Mouse (Mus musculus) cerebellum, postnatal 36 days (tissue): ENCODE measurements around the gene Chrne.

ENCODE experiments used
- DNase-seq, 2 experiments: peaks; one replicate each; pipeline ENCODE4 v3.0.0; 2021 to 2022; ENCODE audit warnings: mixed read lengths in 2 of 2

The Chrne gene

DNA sequence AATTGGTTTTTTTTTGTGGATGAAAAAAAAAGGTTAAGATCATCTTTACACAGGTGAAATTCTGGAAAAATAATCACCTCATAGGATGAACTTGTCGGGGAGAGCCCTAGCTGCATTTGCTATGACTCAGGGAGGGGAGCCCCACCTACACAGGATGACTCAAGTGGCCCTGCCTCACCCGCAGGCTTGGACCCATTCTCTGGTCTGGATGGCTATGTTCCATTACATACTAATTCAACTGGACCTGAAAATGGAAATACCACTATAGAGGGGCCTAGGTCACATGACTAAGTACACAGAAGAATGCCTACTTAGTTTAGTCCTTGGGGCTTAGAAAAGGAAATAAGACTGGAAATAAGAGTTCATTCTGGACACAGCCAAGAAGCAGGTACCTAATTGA lies 32.4 kb upstream of the Chrne start:
- no peak for DNase-seq

DNA sequence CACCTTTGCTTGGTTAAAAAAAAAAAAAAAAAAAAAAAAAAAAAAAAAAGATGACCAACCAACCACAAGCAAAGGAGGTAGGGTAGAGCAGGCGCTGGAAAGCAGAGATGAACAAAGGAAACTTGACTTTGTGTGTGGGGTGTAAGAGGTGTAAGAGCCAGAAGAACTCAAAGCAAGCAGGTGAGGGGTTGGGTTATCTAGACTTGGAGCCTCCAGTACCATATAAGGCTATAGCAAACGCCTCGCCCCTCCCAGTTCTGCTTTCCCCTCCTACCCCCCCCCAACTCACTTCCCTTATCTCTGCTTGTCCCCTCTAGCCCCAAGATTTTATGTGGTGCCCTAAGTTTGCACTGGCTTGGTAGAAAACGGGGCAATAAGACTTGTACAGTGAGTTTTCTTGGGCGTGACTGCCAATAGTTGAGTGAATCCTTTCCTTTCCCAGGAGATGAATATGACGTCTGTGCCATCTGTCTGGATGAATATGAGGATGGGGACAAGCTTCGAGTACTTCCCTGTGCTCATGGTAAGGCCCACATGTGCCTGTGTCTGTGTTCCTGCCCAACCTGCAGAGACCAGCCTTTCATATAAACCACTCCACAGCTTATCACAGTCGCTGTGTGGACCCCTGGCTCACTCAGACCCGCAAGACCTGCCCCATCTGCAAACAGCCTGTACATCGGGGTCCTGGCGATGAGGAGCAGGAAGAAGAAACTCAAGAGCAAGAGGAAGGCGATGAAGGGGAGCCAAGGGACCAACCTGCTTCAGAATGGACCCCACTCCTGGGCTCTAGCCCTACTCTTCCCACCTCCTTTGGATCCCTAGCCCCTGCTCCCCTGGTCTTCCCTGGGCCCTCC lies 31.5 kb upstream of the Chrne start:
- DNase-seq: no peak

DNA sequence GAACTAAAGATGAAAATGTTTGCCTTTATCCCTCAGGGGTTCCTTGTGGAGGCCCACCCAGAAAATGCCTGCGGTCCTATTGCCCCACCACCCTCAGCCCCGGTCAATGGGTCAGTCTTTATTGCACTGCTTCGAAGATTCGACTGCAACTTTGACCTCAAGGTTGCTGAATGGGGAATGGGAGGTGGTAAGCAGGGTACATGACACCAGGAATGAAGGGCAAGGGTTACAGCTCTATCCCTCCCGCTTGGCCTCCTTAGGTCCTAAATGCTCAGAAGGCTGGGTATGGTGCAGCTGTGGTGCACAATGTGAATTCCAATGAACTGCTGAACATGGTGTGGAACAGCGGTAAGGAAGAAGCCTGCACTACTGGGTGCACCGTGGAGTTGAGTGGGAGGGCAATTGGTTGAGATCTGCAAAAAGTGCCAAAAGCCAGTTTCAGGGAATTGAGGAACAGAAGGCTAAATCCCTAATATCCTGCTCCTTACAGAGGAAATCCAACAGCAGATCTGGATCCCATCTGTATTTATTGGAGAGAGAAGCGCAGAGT lies 30.2 kb upstream of the Chrne start:
- no peak for DNase-seq

DNA sequence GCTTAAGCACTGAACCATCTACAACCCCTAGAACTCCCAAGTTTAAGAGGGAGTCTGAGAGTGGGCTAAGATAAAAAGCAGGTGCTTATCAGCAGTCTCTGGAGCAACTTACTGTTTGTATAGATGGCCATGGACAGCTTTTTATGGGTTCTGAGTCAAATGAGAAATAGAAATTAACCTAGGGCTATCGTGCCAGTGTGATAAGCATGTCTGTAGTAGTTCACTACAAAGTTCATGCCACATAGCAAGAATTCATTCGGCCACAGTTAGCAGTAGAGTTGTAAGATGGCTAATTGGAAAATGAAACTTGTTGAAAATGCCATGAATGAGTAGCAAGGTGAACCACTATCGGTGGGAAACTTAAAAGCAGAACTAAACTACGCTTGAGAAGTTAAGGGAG lies 29.5 kb upstream of the Chrne start:
- no peak for DNase-seq

DNA sequence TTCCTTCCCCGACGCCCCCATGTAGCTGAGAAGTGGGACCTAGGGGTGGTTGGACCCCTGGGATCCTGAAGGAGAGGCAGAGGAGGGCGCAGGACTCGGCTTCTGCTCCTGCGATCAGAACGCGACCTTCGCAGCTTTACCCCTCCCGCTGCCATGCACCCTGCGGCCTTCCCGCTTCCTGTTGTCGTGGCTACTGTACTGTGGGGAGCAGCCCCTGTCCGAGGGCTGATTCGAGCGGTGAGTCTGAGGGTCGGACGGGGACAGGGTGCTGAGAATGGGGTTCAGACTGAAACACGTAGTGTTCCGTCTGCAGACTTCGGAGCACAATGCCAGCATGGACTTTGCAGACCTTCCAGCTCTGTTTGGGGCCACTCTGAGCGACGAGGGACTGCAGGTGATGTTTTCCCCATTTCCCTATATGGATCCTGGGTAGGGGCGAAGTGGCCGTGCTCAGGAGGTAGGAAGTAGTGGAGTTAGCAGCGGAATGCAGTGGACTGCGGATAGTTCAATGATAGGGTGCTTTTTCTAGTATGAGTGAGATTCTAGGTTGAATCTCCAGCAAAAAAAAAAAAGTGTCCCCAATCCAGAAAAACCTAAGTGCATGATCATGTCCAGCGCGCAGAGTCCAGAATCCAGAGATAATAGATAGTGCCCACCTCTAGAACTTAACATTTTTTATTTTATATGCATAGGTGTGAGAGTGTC lies 28.9 kb upstream of the Chrne start:
- peak in 1 of 2 experiments; percentile 28 for DNase-seq

DNA sequence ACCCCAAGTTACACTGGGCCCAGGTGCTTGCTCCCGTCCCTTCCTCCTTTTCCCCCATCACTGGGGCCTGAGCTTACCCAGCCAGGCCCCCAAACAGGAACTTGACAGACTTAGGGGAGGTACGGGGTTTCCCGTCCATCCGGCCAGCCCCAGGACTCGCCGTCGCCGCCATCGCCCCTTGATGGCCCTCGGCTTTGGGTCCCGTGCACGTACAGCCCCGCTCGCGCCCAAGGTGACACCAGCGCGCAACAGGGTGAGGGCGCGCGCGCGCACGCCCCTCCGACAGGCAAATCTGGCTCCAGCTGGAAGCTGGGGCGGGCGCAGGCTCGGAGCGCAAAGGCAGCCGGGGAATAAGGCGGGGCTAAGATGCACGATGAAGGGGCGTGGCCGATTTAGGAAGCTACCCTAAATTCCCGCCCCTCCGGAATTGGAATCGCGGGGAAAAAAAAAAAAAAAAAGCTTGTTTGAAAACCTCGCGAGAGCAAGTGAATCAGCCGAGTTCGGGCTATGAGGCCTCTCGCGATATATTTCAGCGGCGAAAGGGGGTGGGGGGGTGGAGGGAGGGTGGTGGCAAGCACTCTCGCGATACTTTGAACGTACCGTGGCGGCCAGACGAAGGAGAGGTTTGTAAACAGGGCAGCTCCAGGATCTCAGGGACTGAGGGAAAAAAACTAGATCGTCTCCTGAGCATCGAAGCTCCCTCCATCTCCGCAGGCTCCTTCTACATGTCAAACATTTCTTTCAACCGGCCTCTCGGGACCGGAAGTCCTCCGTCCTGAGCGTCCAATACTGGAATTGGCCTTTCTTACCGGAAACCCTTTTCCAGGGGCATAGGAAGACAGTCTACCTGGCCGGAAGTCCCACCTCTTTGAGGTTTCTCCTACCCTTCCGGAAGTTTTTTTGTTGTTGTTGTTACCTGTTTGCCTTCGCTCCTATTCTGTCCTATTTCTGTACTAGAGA lies 28.0 kb upstream of the Chrne start, which contains the start of the genes Rnf167 and Slc25a11:
Gene Rnf167, plus strand, starts transcription at position 545 of the 960 bp plus-strand sequence.
Gene Slc25a11, minus strand, starts transcription at position 789 of the 960 bp plus-strand sequence.
- DNase-seq: peak; percentile 96

DNA sequence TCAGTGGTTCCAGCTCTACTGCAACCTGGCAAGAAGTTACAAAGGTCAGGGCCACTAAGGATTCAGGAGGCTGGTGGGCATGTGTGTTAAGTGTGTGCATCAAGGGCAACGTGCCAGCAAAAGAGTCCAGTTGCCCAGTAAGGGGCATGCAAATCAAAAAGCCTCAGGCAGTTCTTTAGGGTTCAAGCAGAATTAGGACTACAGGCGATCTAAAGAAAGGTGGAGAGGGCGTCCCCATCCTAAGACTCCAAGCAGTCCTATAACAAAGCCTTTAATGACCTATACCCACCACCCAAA lies 27.2 kb upstream of the Chrne start:
- DNase-seq: no peak

DNA sequence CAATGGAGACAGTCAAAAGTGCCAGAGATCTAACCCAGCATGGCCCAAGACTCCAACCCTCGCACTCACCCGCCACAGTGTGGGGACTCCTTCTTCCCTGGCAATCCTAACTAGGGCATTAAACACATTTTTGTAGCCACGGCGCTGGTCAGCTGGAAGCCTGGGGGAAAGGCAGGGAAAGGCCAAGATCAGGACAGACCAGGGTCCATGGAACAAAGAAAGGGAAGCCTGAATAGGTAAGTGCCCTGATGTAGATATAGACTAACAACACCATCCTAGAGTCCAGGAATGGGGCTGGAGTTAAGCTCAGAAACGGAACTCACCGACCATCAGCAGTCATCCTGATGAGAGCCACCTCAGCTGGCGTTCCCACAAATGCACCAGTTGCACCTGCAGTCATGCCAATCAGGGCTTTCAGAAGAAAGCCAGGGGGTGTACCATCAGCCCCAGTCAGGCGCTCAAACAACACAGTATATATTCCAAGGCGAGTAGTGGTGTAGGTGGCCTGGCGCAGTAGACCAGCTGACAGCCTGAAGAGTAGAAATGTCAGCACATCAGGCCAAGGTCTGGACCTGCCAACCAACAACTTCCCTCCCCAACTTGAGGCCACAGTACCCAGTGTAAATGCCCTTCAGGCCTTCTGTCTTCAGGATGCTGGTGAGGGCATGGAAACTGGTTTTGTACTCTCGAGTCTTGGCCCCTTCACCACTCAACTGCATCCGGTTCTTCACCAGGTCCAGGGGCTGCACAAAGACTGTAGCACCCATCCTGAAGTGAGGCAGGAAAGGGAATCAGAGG lies 26.6 kb upstream of the Chrne start:
- no peak for DNase-seq

DNA sequence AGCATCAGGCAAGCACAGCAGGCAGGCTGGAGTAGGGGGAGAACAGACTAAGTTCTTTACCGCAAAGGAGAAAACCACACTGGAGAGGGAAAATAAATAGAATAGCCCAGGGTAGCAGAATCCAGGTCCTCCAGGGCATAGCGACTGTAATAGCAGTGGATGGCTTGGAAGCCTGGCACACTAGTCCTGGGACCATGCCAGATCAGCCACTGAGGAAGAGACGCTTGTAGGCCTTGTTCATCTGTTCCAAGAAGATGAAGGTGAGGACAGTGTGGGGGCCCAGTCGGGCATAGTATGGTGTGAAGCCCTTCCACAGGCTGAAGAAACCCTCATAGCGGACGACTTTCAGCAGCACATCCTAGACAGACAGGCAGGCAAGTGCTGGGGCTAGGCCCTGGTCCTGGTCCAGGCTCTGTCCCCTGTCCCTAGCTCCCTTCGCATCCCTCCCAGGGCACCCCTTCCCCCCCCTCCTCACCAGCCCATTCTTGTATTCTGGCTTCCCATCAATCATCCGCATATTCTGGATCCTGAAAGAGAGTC lies 25.6 kb upstream of the Chrne start:
- no peak for DNase-seq

DNA sequence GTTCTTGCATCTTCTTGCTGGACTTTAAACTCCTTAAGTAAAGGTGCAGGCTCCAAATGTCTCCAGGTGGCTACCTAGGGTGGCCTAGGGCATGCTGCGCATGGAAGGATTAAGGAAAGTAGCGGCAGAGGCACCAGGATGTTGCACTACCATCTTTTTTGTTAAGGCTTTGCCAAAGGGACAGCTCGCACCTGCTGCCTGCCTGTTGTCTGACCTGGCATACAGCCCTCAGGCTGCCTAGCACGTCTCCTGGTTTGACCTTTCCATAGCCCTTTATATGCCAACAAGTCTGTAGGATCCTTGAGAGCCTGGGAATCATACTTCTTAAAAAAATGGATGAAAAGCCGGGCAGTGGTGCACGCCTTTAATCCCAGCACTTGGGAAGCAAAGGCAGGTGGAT lies 24.0 kb upstream of the Chrne start:
- no peak for DNase-seq

DNA sequence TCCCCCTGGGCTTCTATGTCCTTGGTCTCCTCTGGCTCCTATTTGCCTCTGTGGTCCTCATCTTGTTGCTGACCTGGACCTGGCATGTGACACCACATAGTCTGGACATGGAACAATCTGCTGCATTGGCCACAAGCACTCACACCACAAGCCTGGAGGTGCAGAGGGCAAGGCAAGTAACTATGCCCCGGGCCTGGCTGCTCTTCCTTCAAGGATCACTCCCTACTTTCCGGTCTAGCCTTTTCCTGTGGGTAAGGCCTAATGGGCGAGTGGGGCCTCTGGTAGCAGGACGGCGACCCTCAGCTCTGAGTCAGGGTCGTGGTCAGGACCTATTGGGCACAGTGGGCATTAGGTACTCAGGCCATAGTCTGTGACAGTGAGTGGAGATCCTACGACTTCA lies 22.2 kb upstream of the Chrne start:
- no peak for DNase-seq

DNA sequence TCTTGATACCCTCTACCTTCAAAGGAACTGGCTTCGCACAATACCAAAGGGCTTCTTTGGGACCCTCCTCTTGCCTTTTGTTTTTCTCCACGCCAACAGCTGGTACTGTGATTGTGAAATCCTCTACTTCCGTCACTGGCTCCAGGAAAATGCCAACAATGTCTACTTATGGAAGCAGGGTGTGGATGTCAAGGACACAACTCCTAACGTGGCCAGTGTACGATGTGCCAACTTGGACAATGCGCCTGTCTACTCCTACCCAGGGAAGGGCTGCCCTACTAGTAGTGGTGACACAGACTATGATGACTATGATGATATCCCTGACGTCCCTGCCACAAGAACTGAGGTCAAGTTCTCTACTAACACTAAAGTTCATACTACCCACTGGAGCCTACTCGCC lies 21.0 kb upstream of the Chrne start:
- DNase-seq: no peak

DNA sequence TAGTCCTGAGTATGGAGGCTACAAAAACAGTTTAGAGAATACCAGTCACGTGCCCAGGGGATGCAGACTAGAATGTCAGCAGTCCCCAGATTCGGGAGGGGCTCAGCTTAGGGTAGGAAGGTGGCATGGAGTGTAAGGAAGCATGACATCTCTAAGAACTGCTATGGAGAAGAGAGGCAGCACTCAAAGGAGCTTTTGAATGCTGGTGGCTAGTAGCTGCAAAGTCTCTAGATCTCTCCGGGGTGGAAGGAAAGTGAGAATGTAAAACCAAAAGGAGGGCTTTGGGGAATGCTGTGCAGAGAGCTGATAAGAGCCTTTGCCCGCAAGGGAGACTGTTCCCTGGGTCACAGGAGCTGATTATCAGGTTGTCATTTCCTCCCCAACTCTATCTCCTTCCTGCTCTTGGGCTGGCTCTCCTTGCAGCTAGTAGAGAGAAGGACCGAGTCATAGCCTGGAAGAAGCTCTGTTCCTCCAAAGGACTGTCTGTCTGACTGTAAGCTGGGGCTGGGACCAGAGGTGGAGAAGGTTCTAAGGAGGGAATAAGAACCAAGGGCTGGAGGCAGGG lies 19.8 kb upstream of the Chrne start, which contains the start of gene Gp1ba:
Gene Gp1ba, plus strand, starts transcription at position 409 of the 565 bp plus-strand sequence.
- DNase-seq: no peak

DNA sequence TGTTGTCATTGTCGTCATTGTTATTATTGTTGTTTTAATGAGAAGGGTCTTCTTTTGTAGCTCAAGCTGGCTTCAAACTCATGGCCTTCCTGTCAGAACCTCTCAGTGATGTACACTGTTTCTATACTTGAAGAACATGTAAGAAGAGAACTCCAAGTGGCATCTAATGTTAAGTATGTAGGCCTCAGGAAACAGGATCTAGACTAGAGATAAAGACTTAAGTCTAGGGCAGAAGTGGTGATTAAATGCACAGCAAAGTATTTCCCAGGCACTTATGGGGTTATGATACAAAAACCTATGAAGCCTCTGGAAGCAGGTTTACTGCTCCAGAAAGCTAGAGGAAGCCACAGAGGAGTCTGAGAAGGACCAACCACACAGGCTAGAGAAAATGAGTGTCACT lies 19.3 kb upstream of the Chrne start:
- no peak for DNase-seq

DNA sequence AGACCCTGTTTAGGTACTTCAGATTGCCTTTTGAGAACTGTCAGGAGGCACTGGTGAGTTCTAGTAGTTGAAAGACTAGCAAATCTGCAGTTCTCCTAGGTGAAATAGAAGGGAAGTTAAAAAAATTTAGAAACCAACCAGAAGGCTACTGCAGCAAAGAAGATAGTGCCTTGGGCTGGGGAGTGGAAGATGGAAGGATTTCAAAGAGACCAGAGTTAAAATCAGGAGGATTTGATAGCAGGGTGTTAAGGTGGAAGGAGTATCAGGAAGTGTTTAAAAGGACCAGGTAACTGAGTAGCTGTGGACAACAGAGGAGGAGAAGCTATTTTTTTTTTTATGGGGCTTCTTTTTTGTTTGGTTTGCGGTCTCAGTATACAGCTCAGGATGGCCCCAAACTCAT lies 18.7 kb upstream of the Chrne start:
- no peak for DNase-seq

DNA sequence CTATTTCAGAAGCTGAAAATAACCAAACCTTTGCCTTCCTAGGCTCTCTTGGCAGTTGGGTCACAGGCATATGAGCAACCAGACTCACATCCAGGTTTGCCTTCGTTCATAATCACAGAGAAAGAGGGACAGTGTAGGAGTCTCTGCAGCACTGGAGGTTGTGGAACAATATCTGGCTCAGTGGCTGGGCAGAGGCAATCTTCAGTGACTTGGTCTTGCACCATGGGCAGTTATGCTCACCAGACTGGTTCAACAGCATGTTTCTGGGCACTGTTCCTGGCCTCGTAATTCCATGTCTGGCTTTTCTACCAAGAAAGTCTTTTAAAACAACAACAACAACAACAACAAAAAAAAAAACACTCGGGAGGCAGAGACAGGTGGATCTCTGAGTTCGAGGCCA lies 16.6 kb upstream of the Chrne start:
- no peak for DNase-seq

DNA sequence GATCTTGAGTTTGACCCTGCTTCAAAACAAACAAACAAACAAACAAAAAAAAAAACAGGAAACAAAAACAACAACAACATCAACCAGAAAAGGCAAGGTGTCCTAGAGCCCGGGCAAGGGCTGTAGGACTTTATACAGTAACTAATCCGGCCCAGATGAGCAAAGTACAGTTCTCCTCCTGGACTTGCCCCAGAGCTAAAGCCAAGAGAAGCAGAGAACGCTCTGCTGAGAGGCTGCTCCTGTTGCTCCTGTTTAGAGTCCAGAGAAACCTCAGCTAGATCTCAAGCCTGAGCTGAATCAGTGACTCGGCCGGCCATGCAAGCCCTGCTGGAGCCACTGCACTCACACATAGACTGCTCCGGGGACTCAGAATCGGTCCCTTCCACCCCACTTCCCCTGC lies 11.1 kb upstream of the Chrne start:
- no peak for DNase-seq

DNA sequence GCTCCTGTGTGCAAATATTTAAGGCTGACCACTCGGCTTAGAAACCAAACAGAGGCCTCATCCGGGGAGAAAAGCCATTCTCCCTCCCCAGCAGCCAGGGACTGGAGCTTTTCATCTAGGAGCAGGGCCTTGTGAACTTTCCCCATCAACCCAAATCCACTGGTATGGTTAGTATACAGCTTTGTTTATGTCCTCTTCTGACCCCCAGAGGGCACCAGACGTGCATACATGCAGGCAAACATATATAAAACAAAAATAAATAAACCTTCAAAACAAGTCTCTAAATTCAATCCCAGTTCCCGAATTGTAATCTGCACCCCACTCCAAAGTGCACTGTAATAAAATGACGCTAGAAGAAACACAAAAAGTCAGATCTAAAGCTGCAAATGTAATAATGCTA lies 10.5 kb upstream of the Chrne start:
- no peak for DNase-seq

DNA sequence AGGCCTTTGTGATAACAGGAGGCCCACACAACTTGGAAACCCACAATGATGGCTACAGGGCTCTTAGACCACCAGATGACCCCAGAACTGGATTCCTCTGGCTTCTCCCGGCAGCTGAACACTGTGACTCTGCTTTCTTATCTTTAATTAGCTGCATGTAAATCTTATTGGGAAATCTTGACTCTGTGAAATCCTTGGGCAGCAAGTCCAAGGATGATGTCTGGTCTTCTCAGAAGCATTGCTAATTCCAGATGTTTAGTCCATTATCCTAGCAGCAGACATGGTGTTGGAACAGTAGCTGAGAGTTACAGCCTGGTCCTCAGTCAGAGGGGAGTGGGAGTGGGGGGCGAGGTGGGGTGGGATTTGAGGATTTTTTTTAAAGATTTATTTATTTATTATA lies 9.4 kb upstream of the Chrne start:
- no peak for DNase-seq

DNA sequence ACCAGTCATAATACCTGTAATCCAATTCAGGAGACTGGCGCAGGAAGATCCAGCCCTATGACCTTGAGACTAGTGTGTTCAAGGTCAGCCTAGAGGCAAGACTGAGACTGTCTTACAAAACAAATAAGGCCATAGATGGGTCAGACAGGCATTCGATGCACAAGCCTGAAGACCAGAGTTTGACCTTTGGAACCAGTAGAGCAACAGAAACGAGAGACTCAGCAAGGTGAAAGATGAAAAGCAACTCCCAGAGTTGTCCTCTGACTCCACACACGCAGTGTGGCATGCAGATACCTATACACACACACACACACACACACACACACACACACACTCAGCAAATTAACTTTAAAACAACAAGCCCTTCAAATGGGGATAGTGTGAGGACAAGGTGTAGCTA lies 7.9 kb upstream of the Chrne start:
- DNase-seq: no peak

DNA sequence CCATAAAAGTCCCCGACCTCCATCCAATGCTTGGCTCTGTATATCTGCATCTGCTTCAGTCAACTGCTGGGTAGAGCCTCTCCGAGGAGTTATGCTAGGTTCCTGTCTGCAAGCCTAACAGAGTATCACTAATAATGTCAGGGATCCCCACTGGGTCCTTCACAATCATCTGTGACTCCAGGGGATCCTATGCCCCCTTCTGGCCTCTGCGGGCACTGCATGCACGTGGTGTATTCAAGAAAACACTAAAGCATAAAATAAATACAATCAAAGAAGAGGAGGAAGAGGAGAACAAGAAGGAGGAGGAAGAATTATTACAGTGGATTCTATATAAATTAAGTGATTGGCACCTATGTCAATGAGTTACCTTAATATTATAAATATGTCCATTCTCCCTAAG lies 6.5 kb upstream of the Chrne start:
- peak in 1 of 2 experiments; percentile 34 for DNase-seq
